Mouse (Mus musculus) stomach, embryonic 15.5 days (tissue): ENCODE data around the gene Adcyap1r1. TPM values are rescaled to one million over a fixed set of nuclear protein-coding genes. Genes with fewer than 3 reads are reported as not detected.

Experiments
- ATAC-seq: fragments of 200-750 bp; cut with Nextera tagmentation; 2 replicates; pipeline ENCODE4 v1.8.0; 2017; ENCODE audit warnings: low read depth, moderate number of reproducible peaks, moderate TSS enrichment; ENCODE audit not compliant: insufficient read depth, low FRiP score
- H3K27ac ChIP-seq: fragments of 300-500 bp; sonication (generic); 2 replicates; pipeline ENCODE4 v1.5.1; 2015; ENCODE audit warnings: mild to moderate bottlenecking, inconsistent platforms
- H3K27me3 ChIP-seq: fragments of 300-500 bp; sonication (generic); replicated peaks from 2 replicates; pipeline ENCODE4 v1.6.1; 2015; ENCODE audit warnings: inconsistent platforms
- H3K36me3 ChIP-seq: fragments of 300-500 bp; sonication (generic); 2 replicates; pipeline ENCODE4 v1.6.1; 2015; ENCODE audit warnings: inconsistent platforms
- H3K4me1 ChIP-seq: fragments of 300-500 bp; sonication (generic); 2 replicates; pipeline ENCODE4 v1.6.1; 2015; ENCODE audit warnings: inconsistent platforms
- H3K4me2 ChIP-seq: fragments of 300-500 bp; sonication (generic); 2 replicates; pipeline ENCODE4 v1.6.1; 2015; ENCODE audit warnings: mild to moderate bottlenecking, inconsistent platforms
- H3K4me3 ChIP-seq: fragments of 300-500 bp; sonication (generic); replicated peaks from 2 replicates; pipeline ENCODE4 v1.5.1; 2015; ENCODE audit warnings: inconsistent platforms
- H3K9ac ChIP-seq: fragments of 300-500 bp; sonication (generic); 2 replicates; pipeline ENCODE4 v1.6.1; 2015; ENCODE audit warnings: inconsistent platforms
- H3K9me3 ChIP-seq: fragments of 300-500 bp; sonication (generic); 2 replicates; pipeline ENCODE4 v1.6.1; 2016; ENCODE audit warnings: inconsistent platforms
- WGBS: fragments of 180-500 bp; shearing (Covaris S2); methylation state at CpG from one replicate; pipeline ENCODE4 v1.1.7; 2015; 5-methylcytosine and 5-hydroxymethylcytosine counted together
- polyA plus RNA-seq: library from polyadenylated mRNA; unstranded; fragments of >200 nt; fragmentation: Nextera tagmentation; extraction: Ambion mirVana; gene quantifications from 2 replicates; pipeline ENCODE4 v1.2.1, GENCODE M21; 2015

The Adcyap1r1 gene
- polyA plus RNA-seq, 1 experiment from 2014 or later, result 7.6 TPM

- Histone ChIP-seq H3K36me3 (no peaks in the 10 kb centered on the region), H3K9me3 (no peaks in the 10 kb centered on the region), H3K4me3 (no peak overlapping the region), H3K4me2 (no peak overlapping the region), H3K9ac (no peak overlapping the region), H3K27ac (no peak overlapping the region), H3K27me3 (0 out of 2 replicates have a peak, but pooled peaks cover 4% of the 10 kb centered on the region), H3K4me1 (no peaks in the 10 kb centered on the region)
- peak; percentile 86 for ATAC-seq
- 56% methylated on average over 6 of the region's 6 CpGs for whole genome bisulfite sequencing
Observed at GRCm38 (mm10) chr6:55509130-55509870, 57.5 kb downstream of the Adcyap1r1 start.

GRCm38 (mm10) chr6:55511212-55512065 is 59.7 kb downstream of the Adcyap1r1 start:
- H3K36me3 ChIP-seq, result no peaks in the 10 kb centered on the region
- 0 out of 2 replicates have a peak, but pooled peaks have one; percentile 31 for ATAC-seq
- H3K9ac ChIP-seq, result no peak overlapping the region
- H3K4me2 ChIP-seq, result no peak overlapping the region
- no peaks in the 10 kb centered on the region for H3K4me1 ChIP-seq
- H3K4me3 ChIP-seq, result no peak overlapping the region
- no peak overlapping the region for H3K27ac ChIP-seq
- WGBS, result 16% methylated on average over 12 of the region's 12 CpGs
- H3K27me3 ChIP-seq, result 0 out of 2 replicates have a peak, but pooled peaks cover 4% of the 10 kb centered on the region
- no peaks in the 10 kb centered on the region for H3K9me3 ChIP-seq

GRCm38 (mm10) chr6:55512066-55512703 is 60.4 kb downstream of the Adcyap1r1 start:
- no peak for ATAC-seq
- H3K4me2 ChIP-seq, result no peak overlapping the region
- 53% methylated on average over 19 of the region's 19 CpGs for WGBS
- H3K36me3 ChIP-seq, result no peaks in the 10 kb centered on the region
- no peaks in the 10 kb centered on the region for H3K9me3 ChIP-seq
- H3K27ac ChIP-seq, result no peak overlapping the region
- H3K4me1 ChIP-seq, result no peaks in the 10 kb centered on the region
- no peak overlapping the region for H3K4me3 ChIP-seq
- H3K9ac ChIP-seq, result no peak overlapping the region
- H3K27me3 ChIP-seq, result 0 out of 2 replicates have a peak, but pooled peaks cover 4% of the 10 kb centered on the region

- no peaks in the 10 kb centered on the region for H3K9me3 ChIP-seq
- H3K4me2 ChIP-seq, result no peak overlapping the region
- ATAC-seq, result no peak
- no peak overlapping the region for H3K9ac ChIP-seq
- 54% methylated on average over 5 of the region's 5 CpGs for WGBS
- 0 out of 2 replicates have a peak, but pooled peaks cover 4% of the 10 kb centered on the region for H3K27me3 ChIP-seq
- H3K27ac ChIP-seq, result no peak overlapping the region
- H3K36me3 ChIP-seq, result no peaks in the 10 kb centered on the region
- H3K4me1 ChIP-seq, result no peaks in the 10 kb centered on the region
- H3K4me3 ChIP-seq, result no peak overlapping the region
Observed at GRCm38 (mm10) chr6:55513477-55513876, 61.7 kb downstream of the Adcyap1r1 start.

- Histone ChIP-seq H3K27ac (no peak overlapping the region), H3K4me3 (no peak overlapping the region), H3K9me3 (no peaks in the 10 kb centered on the region), H3K4me1 (no peaks in the 10 kb centered on the region), H3K4me2 (no peak overlapping the region), H3K27me3 (no peaks in the 10 kb centered on the region), H3K9ac (no peak overlapping the region), H3K36me3 (no peaks in the 10 kb centered on the region)
- 17% methylated on average over 11 of the region's 11 CpGs for WGBS
- peak; percentile 68 for ATAC-seq
Observed at GRCm38 (mm10) chr6:55519605-55520201, 67.9 kb downstream of the Adcyap1r1 start.

GRCm38 (mm10) chr6:55520237-55521095 is 68.7 kb downstream of the Adcyap1r1 start:
- 51% methylated on average over 11 of the region's 11 CpGs for WGBS
- Histone ChIP-seq H3K4me3 (no peak overlapping the region), H3K27me3 (no peaks in the 10 kb centered on the region), H3K27ac (no peak overlapping the region), H3K9ac (no peak overlapping the region), H3K36me3 (no peaks in the 10 kb centered on the region), H3K4me1 (no peaks in the 10 kb centered on the region), H3K9me3 (no peaks in the 10 kb centered on the region), H3K4me2 (no peak overlapping the region)
- no peak for ATAC-seq

GRCm38 (mm10) chr6:55536469-55536868 is 84.7 kb downstream of the Adcyap1r1 start:
- Histone ChIP-seq H3K4me3 (no peak overlapping the region), H3K9ac (no peak overlapping the region), H3K36me3 (no peaks in the 10 kb centered on the region), H3K4me1 (no peaks in the 10 kb centered on the region), H3K4me2 (no peak overlapping the region), H3K27ac (no peak overlapping the region), H3K9me3 (no peaks in the 10 kb centered on the region), H3K27me3 (no peaks in the 10 kb centered on the region)
- WGBS, result 68% methylated on average over 2 of the region's 2 CpGs
- no peak for ATAC-seq

GRCm38 (mm10) chr6:55539196-55539595 is 87.4 kb downstream of the Adcyap1r1 start:
- no peak overlapping the region for H3K4me3 ChIP-seq
- no peak for ATAC-seq
- H3K27me3 ChIP-seq, result no peaks in the 10 kb centered on the region
- H3K27ac ChIP-seq, result no peak overlapping the region
- H3K4me1 ChIP-seq, result no peaks in the 10 kb centered on the region
- no peak overlapping the region for H3K9ac ChIP-seq
- no peaks in the 10 kb centered on the region for H3K9me3 ChIP-seq
- no peak overlapping the region for H3K4me2 ChIP-seq
- H3K36me3 ChIP-seq, result no peaks in the 10 kb centered on the region
- whole genome bisulfite sequencing, result 73% methylated on average over 10 of the region's 10 CpGs

- H3K4me1 ChIP-seq, result no peaks in the 10 kb centered on the region
- H3K27ac ChIP-seq, result no peak overlapping the region
- H3K9me3 ChIP-seq, result no peaks in the 10 kb centered on the region
- WGBS, result 38% methylated on average over 3 of the region's 3 CpGs
- H3K27me3 ChIP-seq, result no peaks in the 10 kb centered on the region
- H3K36me3 ChIP-seq, result no peaks in the 10 kb centered on the region
- no peak for ATAC-seq
- no peak overlapping the region for H3K4me2 ChIP-seq
- no peak overlapping the region for H3K4me3 ChIP-seq
- no peak overlapping the region for H3K9ac ChIP-seq
Observed at GRCm38 (mm10) chr6:55542359-55542758, 90.6 kb downstream of the Adcyap1r1 start.

GRCm38 (mm10) chr6:55543345-55543744 is 91.6 kb downstream of the Adcyap1r1 start:
- 78% methylated on average over 4 of the region's 4 CpGs for WGBS
- Histone ChIP-seq H3K9me3 (no peaks in the 10 kb centered on the region), H3K27ac (no peak overlapping the region)

GRCm38 (mm10) chr6:55549211-55549610 is 97.4 kb downstream of the Adcyap1r1 start:
- no peaks in the 10 kb centered on the region for H3K36me3 ChIP-seq
- no peak overlapping the region for H3K9ac ChIP-seq
- H3K27me3 ChIP-seq, result no peaks in the 10 kb centered on the region
- H3K4me2 ChIP-seq, result no peak overlapping the region
- 89% methylated on average over 6 of the region's 6 CpGs for WGBS
- no peak overlapping the region for H3K4me3 ChIP-seq
- no peaks in the 10 kb centered on the region for H3K9me3 ChIP-seq
- H3K27ac ChIP-seq, result no peak overlapping the region
- no peak for ATAC-seq
- no peaks in the 10 kb centered on the region for H3K4me1 ChIP-seq

More at GRCm38 (mm10) chr6:55543345-55543744, 91.6 kb downstream of the Adcyap1r1 start:
- Histone ChIP-seq H3K4me1 (no peaks in the 10 kb centered on the region), H3K4me3 (no peak overlapping the region), H3K9ac (no peak overlapping the region), H3K36me3 (no peaks in the 10 kb centered on the region), H3K27me3 (no peaks in the 10 kb centered on the region), H3K4me2 (no peak overlapping the region)
- ATAC-seq, result no peak
